Mouse (Mus musculus) heart, embryonic 12.5 days (tissue): ENCODE measurements around the gene Gnb2. TPM values are rescaled to one million over a fixed set of nuclear protein-coding genes. Genes with fewer than 3 reads are reported as not detected.
A peak's percentile ranks its signal among the peaks of the same experiment; 100 is the strongest.

Experiments used
- ATAC-seq: fragments of 200-750 bp; cut with Nextera tagmentation; 2 replicates; pipeline ENCODE4 v1.8.0; 2017; ENCODE audit warnings: moderate TSS enrichment, moderate library complexity; ENCODE audit not compliant: insufficient number of reproducible peaks, low FRiP score
- H3K27ac ChIP-seq: fragments of 300-500 bp; sonication (generic); 2 replicates; pipeline ENCODE4 v1.5.1; 2016; ENCODE audit warnings: mild to moderate bottlenecking, moderate library complexity; ENCODE audit not compliant: poor library complexity, severe bottlenecking
- H3K27me3 ChIP-seq: fragments of 300-500 bp; sonication (generic); replicated peaks from 2 replicates; pipeline ENCODE4 v1.6.1; 2016; ENCODE audit warnings: mild to moderate bottlenecking, moderate library complexity
- H3K36me3 ChIP-seq: fragments of 300-500 bp; sonication (generic); 2 replicates; pipeline ENCODE4 v1.6.1; 2016; ENCODE audit warnings: mild to moderate bottlenecking, moderate library complexity
- H3K4me1 ChIP-seq: fragments of 300-500 bp; sonication (generic); replicated peaks from 2 replicates; pipeline ENCODE4 v1.6.1; 2016; ENCODE audit warnings: mild to moderate bottlenecking
- H3K4me2 ChIP-seq: fragments of 300-500 bp; sonication (generic); 2 replicates; pipeline ENCODE4 v1.6.1; 2016; ENCODE audit warnings: mild to moderate bottlenecking, moderate library complexity
- H3K4me3 ChIP-seq: fragments of 300-500 bp; sonication (generic); 2 replicates; pipeline ENCODE4 v1.5.1; 2016; ENCODE audit warnings: mild to moderate bottlenecking
- H3K9ac ChIP-seq: fragments of 300-500 bp; sonication (generic); 2 replicates; pipeline ENCODE4 v1.6.1; 2016; ENCODE audit warnings: mild to moderate bottlenecking, moderate library complexity
- H3K9me3 ChIP-seq: fragments of 300-500 bp; sonication (generic); replicated peaks from 2 replicates; pipeline ENCODE4 v1.6.1; 2016; ENCODE audit warnings: mild to moderate bottlenecking, moderate library complexity
- WGBS: fragments of 180-500 bp; shearing (Covaris S2); methylation state at CpG from one replicate; pipeline ENCODE4 v1.1.7; 2016; 5-methylcytosine and 5-hydroxymethylcytosine counted together
- polyA plus RNA-seq: library from polyadenylated mRNA; unstranded; fragments of >200 nt; fragmentation: Nextera tagmentation; extraction: Ambion mirVana; gene quantifications from 2 replicates; pipeline ENCODE4 v1.2.1, GENCODE M21; 2016

Gene Gnb2
- polyA plus RNA-seq, 1 experiment from 2014 or later: 287 TPM

- Histone ChIP-seq H3K4me1 (peaks cover 11% of the 10 kb centered on the region; the same call in 1 of the 2 replicates), H3K27ac (peak overlapping the region; percentile 90), H3K9me3 (no peaks in the 10 kb centered on the region), H3K9ac (peak overlapping the region; percentile 68), H3K36me3 (0 out of 2 replicates have a peak, but pooled peaks cover 6% of the 10 kb centered on the region), H3K27me3 (no peaks in the 10 kb centered on the region), H3K4me3 (peak overlapping the region; percentile 62), H3K4me2 (peak overlapping the region; percentile 75)
- WGBS: under 1% methylated on average over 30 of the region's 30 CpGs
- peak; percentile 90 for ATAC-seq
Measured at GRCm38 (mm10) chr5:137502667-137503110, 30.6 kb downstream of the Gnb2 start.

GRCm38 (mm10) chr5:137501709-137502666 is 31.3 kb downstream of the Gnb2 start, which contains the start of gene Pop7:
Pop7 (minus strand) TSS chr5:137502518.
- Histone ChIP-seq H3K27me3 (no peaks in the 10 kb centered on the region), H3K9ac (peak within 1 kb of the TSS; percentile 75), H3K4me1 (peaks cover 11% of the 10 kb centered on the region; the same call in 1 of the 2 replicates), H3K27ac (peak within 1 kb of the TSS; percentile 95), H3K4me3 (peak within 1 kb of the TSS; percentile 62), H3K4me2 (peak within 1 kb of the TSS; percentile 75), H3K9me3 (no peaks in the 10 kb centered on the region), H3K36me3 (0 out of 2 replicates have a peak, but pooled peaks cover 6% of the 10 kb centered on the region)
- ATAC-seq: peak; percentile 98
- 2% methylated on average over 64 of the region's 64 CpGs for WGBS

- Histone ChIP-seq H3K4me1 (peaks cover 11% of the 10 kb centered on the region; the same call in 1 of the 2 replicates), H3K36me3 (0 out of 2 replicates have a peak, but pooled peaks cover 6% of the 10 kb centered on the region), H3K9ac (no peak overlapping the region), H3K27ac (no peak overlapping the region), H3K4me3 (no peak overlapping the region), H3K27me3 (no peaks in the 10 kb centered on the region), H3K4me2 (no peak overlapping the region), H3K9me3 (no peaks in the 10 kb centered on the region)
- ATAC-seq: no peak
- 89% methylated on average over 7 of the region's 7 CpGs for WGBS
Measured at GRCm38 (mm10) chr5:137500186-137500585, 33.1 kb downstream of the Gnb2 start.

GRCm38 (mm10) chr5:137493831-137494230 is 39.5 kb downstream of the Gnb2 start:
- Histone ChIP-seq H3K4me3 (no peak overlapping the region), H3K27ac (no peak overlapping the region), H3K4me2 (no peak overlapping the region), H3K9ac (no peak overlapping the region), H3K4me1 (no peaks in the 10 kb centered on the region), H3K27me3 (no peaks in the 10 kb centered on the region), H3K9me3 (no peaks in the 10 kb centered on the region), H3K36me3 (no peaks in the 10 kb centered on the region)
- peak; percentile 63 for ATAC-seq
- WGBS: 62% methylated on average over 13 of the region's 13 CpGs

- H3K4me3 ChIP-seq: no peak overlapping the region
- H3K36me3 ChIP-seq: no peaks in the 10 kb centered on the region
- WGBS: 56% methylated on average over 4 of the region's 4 CpGs
- no peaks in the 10 kb centered on the region for H3K4me1 ChIP-seq
- ATAC-seq: no peak
- no peaks in the 10 kb centered on the region; the same call in 1 of the 2 replicates for H3K9me3 ChIP-seq
- H3K9ac ChIP-seq: no peak overlapping the region
- H3K4me2 ChIP-seq: no peak overlapping the region
- peaks cover 11% of the 10 kb centered on the region for H3K27me3 ChIP-seq
- no peak overlapping the region for H3K27ac ChIP-seq
Measured at GRCm38 (mm10) chr5:137491559-137491958, 41.8 kb downstream of the Gnb2 start.

GRCm38 (mm10) chr5:137487616-137488015 is 45.7 kb downstream of the Gnb2 start:
- H3K9me3 ChIP-seq: no peaks in the 10 kb centered on the region; the same call in 1 of the 2 replicates
- no peak overlapping the region for H3K4me2 ChIP-seq
- H3K4me1 ChIP-seq: peaks cover 11% of the 10 kb centered on the region
- no peak overlapping the region for H3K27ac ChIP-seq
- ATAC-seq: no peak
- no peak overlapping the region for H3K4me3 ChIP-seq
- peaks cover 49% of the 10 kb centered on the region for H3K27me3 ChIP-seq
- WGBS: 82% methylated on average over 7 of the region's 7 CpGs
- H3K36me3 ChIP-seq: no peaks in the 10 kb centered on the region
- no peak overlapping the region for H3K9ac ChIP-seq

GRCm38 (mm10) chr5:137485851-137486155 is 47.5 kb downstream of the Gnb2 start:
- H3K4me1 ChIP-seq: peaks cover 15% of the 10 kb centered on the region
- no peak overlapping the region for H3K27ac ChIP-seq
- peak overlapping the region; percentile 61 for H3K4me2 ChIP-seq
- no peak for ATAC-seq
- H3K4me3 ChIP-seq: peak overlapping the region; percentile 27
- peaks cover 49% of the 10 kb centered on the region for H3K27me3 ChIP-seq
- no peaks in the 10 kb centered on the region; the same call in 1 of the 2 replicates for H3K9me3 ChIP-seq
- WGBS: 3% methylated on average over 17 of the region's 17 CpGs
- H3K36me3 ChIP-seq: no peaks in the 10 kb centered on the region
- H3K9ac ChIP-seq: peak overlapping the region; percentile 17

- ATAC-seq: no peak
- Histone ChIP-seq H3K9ac (peak overlapping the region; percentile 17), H3K4me2 (peak overlapping the region; percentile 61), H3K27me3 (peaks cover 49% of the 10 kb centered on the region), H3K36me3 (no peaks in the 10 kb centered on the region), H3K4me3 (peak overlapping the region; percentile 27), H3K9me3 (no peaks in the 10 kb centered on the region; the same call in 1 of the 2 replicates), H3K4me1 (peaks cover 15% of the 10 kb centered on the region), H3K27ac (no peak overlapping the region)
- WGBS: 10% methylated on average over 30 of the region's 30 CpGs
Measured at GRCm38 (mm10) chr5:137485071-137485850, 48.0 kb downstream of the Gnb2 start.

- Histone ChIP-seq H3K4me2 (no peak overlapping the region), H3K9ac (no peak overlapping the region), H3K4me3 (no peak overlapping the region), H3K36me3 (no peaks in the 10 kb centered on the region), H3K27me3 (peaks cover 42% of the 10 kb centered on the region), H3K4me1 (peaks cover 15% of the 10 kb centered on the region), H3K9me3 (no peaks in the 10 kb centered on the region), H3K27ac (no peak overlapping the region)
- 49% methylated on average over 8 of the region's 8 CpGs for WGBS
- ATAC-seq: no peak; the same call in 1 of the 2 replicates
Measured at GRCm38 (mm10) chr5:137481897-137482296, 51.4 kb downstream of the Gnb2 start.

- no peak overlapping the region for H3K27ac ChIP-seq
- H3K9me3 ChIP-seq: no peaks in the 10 kb centered on the region
- no peak overlapping the region for H3K4me2 ChIP-seq
- no peak for ATAC-seq
- H3K4me3 ChIP-seq: no peak overlapping the region
- H3K27me3 ChIP-seq: peaks cover 34% of the 10 kb centered on the region
- no peaks in the 10 kb centered on the region for H3K36me3 ChIP-seq
- no peak overlapping the region for H3K9ac ChIP-seq
- peaks cover 15% of the 10 kb centered on the region for H3K4me1 ChIP-seq
Measured at GRCm38 (mm10) chr5:137481138-137481537, 52.2 kb downstream of the Gnb2 start.
